Comparison of ENCODE assay signal across 8 mouse cellular contexts in genomic region chr8:85555181-85556145, GRCm38 (mm10). TPM values are rescaled to one million over a fixed set of nuclear protein-coding genes. Genes with fewer than 3 reads are reported as not detected.
DNase-seq lines count a peak whose midpoint lies in the region; ATAC-seq and TF ChIP-seq lines count a peak whose summit lies in the region.

Gene Dnaja2 (minus strand): TSS chr8:85555344.

- peak; percentile 85 for DNase-seq in adipocyte (ENCODE audit: low spot score)
- DNase-seq in gastrocnemius, postnatal 10 days, result peak; percentile 93
- peak; percentile 95 for DNase-seq in induced T-regulatory cell, adult 2 months (ENCODE audit: low read depth)
- peak; percentile 47 to 86 for DNase-seq in left cerebral cortex, adult 9 months (ENCODE audit: low spot score in 2 of 2)
- DNase-seq in right cerebral cortex, postnatal 36 days (ENCODE audit: low spot score in 2 of 2), result peak; percentile 80 to 84
- DNase-seq in yolk sac, embryonic 10.5 days (ENCODE audit: low spot score), result peak; percentile 90

- TF ChIP-seq POLR2A in cortical plate, adult 2 months (IDR thresholded peaks at IDR 0.05; ENCODE audit: extremely low read depth, insufficient read depth, low read length), result peak; percentile 60; the same call in 1 of the 2 replicates

- H3K4me3 ChIP-seq in cortical plate, adult 2 months (ENCODE audit: insufficient read depth, low read length), result peak within 1 kb of the TSS; percentile 98

- peak; percentile 77 for ATAC-seq in megakaryocyte progenitor cell, adult 5-6 weeks (replicated peaks; ENCODE audit: poor library complexity)

- peak within 1 kb of the TSS; percentile 88 for H3K27ac ChIP-seq in cortical plate, adult 2 months (ENCODE audit: insufficient read depth, low read length)

- no peak for TF ChIP-seq CTCF in cortical plate, adult 2 months (IDR thresholded peaks at IDR 0.05; ENCODE audit: extremely low read depth, insufficient read depth, low read length)

- H3K4me1 ChIP-seq in cortical plate, adult 2 months (ENCODE audit: control insufficient read depth, insufficient read depth, low read length), result peaks cover 3% of the 10 kb centered on the region

RNA-seq across cellular contexts. Expression of gene Dnaja2, which starts in this region (rescaled TPM):
- 95.2 and 114 TPM in 2 replicates for polyA plus RNA-seq in cortical plate, adult 2 months (2012; rRNA removed)
- total RNA-seq in gastrocnemius, postnatal 10 days (2021), result 100 to 1,000 TPM; 168 to 183 TPM
- 127 and 139 TPM in 2 replicates for total RNA-seq in megakaryocyte progenitor cell, adult 5-6 weeks (2015)
- total RNA-seq in megakaryocyte progenitor cell, adult 5-6 weeks (2017), result 121 and 143 TPM in 2 replicates

Comparison
In these comparisons a context has a peak if more than half of its experiments do, and no peak if none do; other contexts are left out.
1. Peak in every context shown above with its lines: DNase-seq, ATAC-seq, H3K4me3 ChIP-seq and H3K27ac ChIP-seq.